9 mouse cellular contexts compared by ENCODE assay signal in genomic region chr10:80573944-80574343, GRCm38 (mm10). TPM values are rescaled to one million over a fixed set of nuclear protein-coding genes. Genes with fewer than 3 reads are reported as not detected.
DNase-seq lines count a peak whose midpoint lies in the region; ATAC-seq lines count a peak whose summit lies in the region.
"Had no signal": no experiment of that assay in that cellular context is flagged by ENCODE, and none has a peak within 500 bp of the region (broad histone marks: within the 10 kb centered on the region; RNA-seq: fewer than 3 reads in every experiment).

No protein-coding gene starts in this region.

- WGBS in heart, embryonic 12.5 days = 45% methylated on average over 9 of the region's 9 CpGs
- WGBS in neural tube, embryonic 12.5 days = 59% methylated on average over 9 of the region's 9 CpGs
- 68% methylated on average over 9 of the region's 9 CpGs for WGBS in limb, embryonic 13.5 days
- 53% methylated on average over 9 of the region's 9 CpGs for WGBS in stomach, embryonic 16.5 days

- H3K27me3 ChIP-seq in heart, embryonic 12.5 days (replicated peaks) = no peaks in the 10 kb centered on the region
- H3K27me3 ChIP-seq in neural tube, embryonic 12.5 days (replicated peaks) = no peaks in the 10 kb centered on the region
- no peaks in the 10 kb centered on the region for H3K27me3 ChIP-seq in limb, embryonic 13.5 days
- H3K27me3 ChIP-seq in stomach, embryonic 16.5 days (ENCODE audit: control insufficient read depth, insufficient read depth, low read length) = no peaks in the 10 kb centered on the region
- H3K27me3 ChIP-seq: hindbrain, embryonic 15.5 days had no signal

- no peak overlapping the region for H3K4me3 ChIP-seq in heart, embryonic 12.5 days
- H3K4me3 ChIP-seq in neural tube, embryonic 12.5 days = no peak overlapping the region
- H3K4me3 ChIP-seq in limb, embryonic 13.5 days = no peak overlapping the region
- H3K4me3 ChIP-seq in stomach, embryonic 16.5 days (replicated peaks; ENCODE audit: low read length) = no peak overlapping the region
- H3K4me3 ChIP-seq: hindbrain, embryonic 15.5 days had no signal

- H3K9me3 ChIP-seq in heart, embryonic 12.5 days (replicated peaks) = no peaks in the 10 kb centered on the region
- no peaks in the 10 kb centered on the region for H3K9me3 ChIP-seq in neural tube, embryonic 12.5 days
- H3K9me3 ChIP-seq in limb, embryonic 13.5 days = no peaks in the 10 kb centered on the region
- no peaks in the 10 kb centered on the region for H3K9me3 ChIP-seq in stomach, embryonic 16.5 days (replicated peaks; ENCODE audit: control insufficient read depth, low read length)
- H3K9me3 ChIP-seq: hindbrain, embryonic 15.5 days had no signal

- H3K36me3 ChIP-seq in heart, embryonic 12.5 days = peaks cover under 1% of the 10 kb centered on the region; the same call in 1 of the 2 replicates
- peaks cover 1% of the 10 kb centered on the region; the same call in 1 of the 2 replicates for H3K36me3 ChIP-seq in neural tube, embryonic 12.5 days
- peaks cover 1% of the 10 kb centered on the region for H3K36me3 ChIP-seq in limb, embryonic 13.5 days
- H3K36me3 ChIP-seq in stomach, embryonic 16.5 days (ENCODE audit: control insufficient read depth, insufficient read depth, low read length) = no peaks in the 10 kb centered on the region
- H3K36me3 ChIP-seq: hindbrain, embryonic 15.5 days had no signal

- peak overlapping the region; percentile 18; the same call in 1 of the 2 replicates for H3K9ac ChIP-seq in heart, embryonic 12.5 days
- H3K9ac ChIP-seq in neural tube, embryonic 12.5 days = 0 out of 2 replicates have a peak overlapping the region, but pooled peaks have one; percentile 13
- 0 out of 2 replicates have a peak overlapping the region, but pooled peaks have one; percentile 39 for H3K9ac ChIP-seq in limb, embryonic 13.5 days
- peak overlapping the region; percentile 2; the same call in 1 of the 2 replicates for H3K9ac ChIP-seq in stomach, embryonic 16.5 days (ENCODE audit: low read length)
- H3K9ac ChIP-seq: hindbrain, embryonic 15.5 days had no signal

- H3K4me1 ChIP-seq in heart, embryonic 12.5 days (replicated peaks) = peaks cover 84% of the 10 kb centered on the region
- peaks cover 63% of the 10 kb centered on the region for H3K4me1 ChIP-seq in neural tube, embryonic 12.5 days
- peaks cover 75% of the 10 kb centered on the region for H3K4me1 ChIP-seq in limb, embryonic 13.5 days
- H3K4me1 ChIP-seq in stomach, embryonic 16.5 days (ENCODE audit: control insufficient read depth, insufficient read depth, low read length) = peaks cover 75% of the 10 kb centered on the region

- no peak for DNase-seq in heart, adult 18-20 months
- DNase-seq in neural tube, embryonic 10.5 days (ENCODE audit: extremely low spot score, low spot score) = no peak
- DNase-seq in ovary, postnatal 36 days (ENCODE audit: low spot score) = no peak
- no peak for DNase-seq in cerebellum, adult 8-10 months

- ATAC-seq in heart, embryonic 12.5 days (ENCODE audit: insufficient number of reproducible peaks, low FRiP score) = no peak
- no peak for ATAC-seq in neural tube, embryonic 12.5 days (ENCODE audit: low FRiP score, low read depth)
- ATAC-seq in limb, embryonic 13.5 days (ENCODE audit: low FRiP score, low read depth) = no peak
- no peak for ATAC-seq in stomach, embryonic 16.5 days (ENCODE audit: insufficient read depth, low FRiP score)

- no peak overlapping the region for H3K4me2 ChIP-seq in heart, embryonic 12.5 days
- H3K4me2 ChIP-seq in neural tube, embryonic 12.5 days (replicated peaks) = 0 out of 2 replicates have a peak overlapping the region, but pooled peaks have one; percentile 10
- H3K4me2 ChIP-seq in limb, embryonic 13.5 days (replicated peaks) = no peak overlapping the region; the same call in 1 of the 2 replicates
- H3K4me2 ChIP-seq in stomach, embryonic 16.5 days (ENCODE audit: low read depth, low read length) = no peak overlapping the region

- H3K27ac ChIP-seq in heart, embryonic 12.5 days (ENCODE audit: poor library complexity, severe bottlenecking) = no peak overlapping the region
- H3K27ac ChIP-seq in neural tube, embryonic 12.5 days = no peak overlapping the region
- H3K27ac ChIP-seq in limb, embryonic 13.5 days = no peak overlapping the region
- no peak overlapping the region; the same call in 1 of the 2 replicates for H3K27ac ChIP-seq in stomach, embryonic 16.5 days (ENCODE audit: low read length)
- H3K27ac ChIP-seq: hindbrain, embryonic 15.5 days had no signal

RNA-seq across cellular contexts. Expression of gene Klf16, which starts 3.2 kb away (rescaled TPM):
- polyA plus RNA-seq in heart, embryonic 12.5 days (2016; fragmentation: Nextera tagmentation; extraction: Ambion mirVana) = 7.9 and 8.5 TPM in 2 replicates
- 1 to 10 TPM; 5.2 to 5.5 TPM for total RNA-seq in heart, adult 18-20 months (2021)
- polyA plus RNA-seq in neural tube, embryonic 12.5 days (2016; fragmentation: Nextera tagmentation; extraction: Ambion mirVana) = 7.3 and 7.5 TPM in 2 replicates
- 9.3 and 10.0 TPM in 2 replicates for polyA plus RNA-seq in limb, embryonic 13.5 days (2015; fragmentation: Nextera tagmentation; extraction: Ambion mirVana)
- polyA plus RNA-seq in stomach, embryonic 16.5 days (2015; fragmentation: Nextera tagmentation; extraction: Ambion mirVana) = 8.4 and 8.7 TPM in 2 replicates

RNA-seq across cellular contexts. Expression of gene Rexo1, which starts 12.6 kb away (rescaled TPM):
- polyA plus RNA-seq in heart, embryonic 12.5 days (2016; fragmentation: Nextera tagmentation; extraction: Ambion mirVana) = 21.5 and 22.2 TPM in 2 replicates
- 10 to 100 TPM; 11.2 to 11.6 TPM for total RNA-seq in heart, adult 18-20 months (2021)
- 35.6 and 35.9 TPM in 2 replicates for polyA plus RNA-seq in neural tube, embryonic 12.5 days (2016; fragmentation: Nextera tagmentation; extraction: Ambion mirVana)
- 28.3 and 28.7 TPM in 2 replicates for polyA plus RNA-seq in limb, embryonic 13.5 days (2015; fragmentation: Nextera tagmentation; extraction: Ambion mirVana)
- polyA plus RNA-seq in stomach, embryonic 16.5 days (2015; fragmentation: Nextera tagmentation; extraction: Ambion mirVana) = 16.7 TPM in 2 replicates

RNA-seq across cellular contexts. Expression of gene Abhd17a, which starts 16.2 kb away (rescaled TPM):
- polyA plus RNA-seq in heart, embryonic 12.5 days (2016; fragmentation: Nextera tagmentation; extraction: Ambion mirVana) = 99.4 and 105 TPM in 2 replicates
- total RNA-seq in heart, adult 18-20 months (2021) = 10 to 100 TPM; 40.6 to 44.8 TPM
- polyA plus RNA-seq in neural tube, embryonic 12.5 days (2016; fragmentation: Nextera tagmentation; extraction: Ambion mirVana) = 126 and 127 TPM in 2 replicates
- 80.9 and 83.0 TPM in 2 replicates for polyA plus RNA-seq in limb, embryonic 13.5 days (2015; fragmentation: Nextera tagmentation; extraction: Ambion mirVana)
- polyA plus RNA-seq in stomach, embryonic 16.5 days (2015; fragmentation: Nextera tagmentation; extraction: Ambion mirVana) = 42.9 and 44.3 TPM in 2 replicates

RNA-seq across cellular contexts. Expression of gene Scamp4, which starts 28.7 kb away (rescaled TPM):
- polyA plus RNA-seq in heart, embryonic 12.5 days (2016; fragmentation: Nextera tagmentation; extraction: Ambion mirVana) = 67.4 and 70.0 TPM in 2 replicates
- 10 to 100 TPM; 20.1 to 22.2 TPM for total RNA-seq in heart, adult 18-20 months (2021)
- polyA plus RNA-seq in neural tube, embryonic 12.5 days (2016; fragmentation: Nextera tagmentation; extraction: Ambion mirVana) = 60.8 and 63.9 TPM in 2 replicates
- polyA plus RNA-seq in limb, embryonic 13.5 days (2015; fragmentation: Nextera tagmentation; extraction: Ambion mirVana) = 83.9 and 92.0 TPM in 2 replicates
- 92.1 and 99.9 TPM in 2 replicates for polyA plus RNA-seq in stomach, embryonic 16.5 days (2015; fragmentation: Nextera tagmentation; extraction: Ambion mirVana)

RNA-seq across cellular contexts. Expression of gene Adat3, which starts 28.7 kb away (rescaled TPM):
- polyA plus RNA-seq in heart, embryonic 12.5 days (2016; fragmentation: Nextera tagmentation; extraction: Ambion mirVana) = 3.5 and 4.1 TPM in 2 replicates
- total RNA-seq in heart, adult 18-20 months (2021) = 1 to 10 TPM; 1.1 to 1.5 TPM
- polyA plus RNA-seq in neural tube, embryonic 12.5 days (2016; fragmentation: Nextera tagmentation; extraction: Ambion mirVana) = 5.4 and 6.7 TPM in 2 replicates
- polyA plus RNA-seq in limb, embryonic 13.5 days (2015; fragmentation: Nextera tagmentation; extraction: Ambion mirVana) = 7.6 and 8.8 TPM in 2 replicates
- 5.6 and 6.7 TPM in 2 replicates for polyA plus RNA-seq in stomach, embryonic 16.5 days (2015; fragmentation: Nextera tagmentation; extraction: Ambion mirVana)
